Mouse (Mus musculus) C2C12 (cell line): Measurements from ENCODE around the gene Fezf1.

Source experiments
- CTCF ChIP-seq: IDR thresholded peaks from one replicate; pipeline ENCODE4 v1.5.1; 2011; ENCODE audit not compliant: control insufficient read depth, insufficient read depth, insufficient read length
- FOSL1 ChIP-seq: IDR thresholded peaks from one replicate; pipeline ENCODE4 v1.8.0; 2011; ENCODE audit warnings: mild to moderate bottlenecking, low read length; ENCODE audit not compliant: poor library complexity, insufficient read depth, severe bottlenecking
- MYOG ChIP-seq: IDR thresholded peaks from one replicate; pipeline ENCODE4 v1.6.1; 2011; ENCODE audit not compliant: control insufficient read depth, insufficient read length; ENCODE audit errors: extremely low read depth
- USF1 ChIP-seq: IDR thresholded peaks from one replicate; pipeline ENCODE4 v1.6.1; 2011; ENCODE audit warnings: low read depth, mild to moderate bottlenecking, control low read depth, moderate library complexity

GRCm38 (mm10) chr6:23257981-23258380, 9.8 kb upstream of the Fezf1 start:
- TF ChIP-seq CTCF, result no peak
- no peak for TF ChIP-seq FOSL1
- no peak for TF ChIP-seq USF1
- no peak for TF ChIP-seq MYOG
